Mouse (Mus musculus): ENCODE results near the gene Serinc4. TPM values are rescaled to one million over a fixed set of nuclear protein-coding genes. Genes with fewer than 3 reads are reported as not detected.
A peak's percentile ranks its signal among the peaks of the same experiment; 100 is the strongest.

The Serinc4 gene
- polyA plus RNA-seq, 1 experiment from 2014 or later, result 0.20 TPM

DNA sequence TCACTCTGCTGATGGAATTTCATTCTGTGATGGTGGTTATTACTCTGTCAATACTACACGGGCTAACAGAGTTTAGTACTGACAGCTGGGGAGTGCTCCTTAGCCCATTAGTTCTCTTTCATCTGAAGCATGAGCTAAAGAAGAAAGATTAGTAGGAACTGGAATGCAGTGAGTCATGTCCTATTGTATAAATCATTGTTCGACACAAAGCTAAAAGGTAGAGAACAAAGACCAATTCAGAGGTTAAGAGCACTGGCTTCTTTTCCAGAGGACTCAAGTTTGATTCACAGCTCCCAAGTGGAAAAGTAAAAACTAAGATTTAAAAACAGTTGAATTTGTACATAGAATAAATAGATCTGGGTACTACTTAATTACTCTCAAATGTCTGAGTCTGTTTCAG is 3.5 kb upstream of the Serinc4 start:
- H3K4me1 ChIP-seq (replicated peaks; ENCODE audit: insufficient read depth, low read length), result peaks cover 5% of the 10 kb centered on the region; the same call in 1 of the 2 replicates
- no peaks in the 10 kb centered on the region for H3K9me3 ChIP-seq (replicated peaks; ENCODE audit: low read length)
- 0 out of 2 replicates have a peak, but pooled peaks cover 5% of the 10 kb centered on the region for H3K36me3 ChIP-seq (ENCODE audit: insufficient read depth, low read length)
- 31% methylated on average over 2 of the region's 2 CpGs for WGBS
- no peak overlapping the region for H3K9ac ChIP-seq (ENCODE audit: low read depth, low read length)
- DNase-seq (ENCODE audit: low spot score), result no peak
- no peak for ATAC-seq (replicated peaks; ENCODE audit: low FRiP score, low read depth)
- H3K27ac ChIP-seq, result no peak overlapping the region
- no peak for TF ChIP-seq CTCF (IDR thresholded peaks at IDR 0.05; ENCODE audit: low read depth)
- H3K27me3 ChIP-seq (ENCODE audit: insufficient read depth, low read length), result no peaks in the 10 kb centered on the region
- no peak overlapping the region for H3K4me3 ChIP-seq (replicated peaks; ENCODE audit: low read depth, low read length)
- H3K4me2 ChIP-seq (ENCODE audit: low read length), result no peak overlapping the region

DNA sequence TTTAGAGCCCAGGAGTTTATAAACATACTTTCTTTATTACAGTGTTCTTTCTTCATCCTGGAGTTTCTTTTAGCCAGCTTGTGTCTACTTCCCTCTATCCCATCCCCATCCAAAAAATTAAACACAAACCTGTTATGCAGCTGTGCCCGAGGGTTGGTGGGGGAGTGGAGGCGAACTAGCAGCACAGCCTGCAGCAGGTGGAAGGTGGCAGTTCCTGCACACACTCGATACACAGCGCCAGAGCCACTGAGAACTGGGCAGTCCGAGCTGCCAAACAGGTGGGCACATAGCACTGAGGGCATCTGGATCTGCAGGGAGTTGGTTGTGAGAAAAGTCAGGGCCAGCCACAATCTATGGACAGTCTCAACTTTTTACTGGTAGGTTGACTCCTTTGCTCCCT is 1.0 kb downstream of the Serinc4 start:
- Histone ChIP-seq H3K4me2 (ENCODE audit: low read length) (no peak overlapping the region), H3K4me3 (replicated peaks; ENCODE audit: low read depth, low read length) (no peak overlapping the region), H3K9ac (ENCODE audit: low read depth, low read length) (no peak overlapping the region), H3K27me3 (ENCODE audit: insufficient read depth, low read length) (no peaks in the 10 kb centered on the region), H3K4me1 (replicated peaks; ENCODE audit: insufficient read depth, low read length) (peaks cover 5% of the 10 kb centered on the region; the same call in 1 of the 2 replicates), H3K36me3 (ENCODE audit: insufficient read depth, low read length) (peaks cover 12% of the 10 kb centered on the region; the same call in 1 of the 2 replicates), H3K9me3 (replicated peaks; ENCODE audit: low read length) (no peaks in the 10 kb centered on the region), H3K27ac (no peak overlapping the region)
- DNase-seq (ENCODE audit: low spot score) (no peak), ATAC-seq (replicated peaks; ENCODE audit: low FRiP score, low read depth) (no peak)
- no peak for TF ChIP-seq CTCF (IDR thresholded peaks at IDR 0.05; ENCODE audit: low read depth)
- WGBS, result 65% methylated on average over 5 of the region's 5 CpGs

DNA sequence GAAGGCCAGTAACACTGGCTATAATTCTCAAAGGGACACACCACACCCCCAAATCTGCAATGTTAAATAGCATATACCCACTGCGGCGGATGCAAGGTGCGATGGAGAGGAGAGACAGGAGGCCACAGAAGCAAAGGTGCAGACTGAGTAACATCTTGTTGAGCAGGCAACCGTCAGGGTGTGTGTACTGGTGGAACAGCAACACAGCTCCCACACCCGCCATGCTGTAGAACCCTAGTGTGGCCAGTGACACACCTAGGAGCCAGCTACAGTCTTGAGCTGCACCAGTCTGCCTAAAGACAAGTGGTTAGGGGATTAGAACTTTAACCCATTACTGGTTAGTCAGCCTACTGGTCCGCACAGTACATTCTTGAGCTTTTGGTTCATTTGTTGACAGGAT is 2.7 kb downstream of the Serinc4 start:
- no peak for DNase-seq (ENCODE audit: low spot score)
- Histone ChIP-seq H3K27ac (no peak overlapping the region), H3K4me2 (ENCODE audit: low read length) (no peak overlapping the region), H3K27me3 (ENCODE audit: insufficient read depth, low read length) (no peaks in the 10 kb centered on the region), H3K4me1 (replicated peaks; ENCODE audit: insufficient read depth, low read length) (peaks cover 8% of the 10 kb centered on the region; the same call in 1 of the 2 replicates), H3K9me3 (replicated peaks; ENCODE audit: low read length) (no peaks in the 10 kb centered on the region), H3K4me3 (replicated peaks; ENCODE audit: low read depth, low read length) (no peak overlapping the region), H3K36me3 (ENCODE audit: insufficient read depth, low read length) (peaks cover 12% of the 10 kb centered on the region; the same call in 1 of the 2 replicates), H3K9ac (ENCODE audit: low read depth, low read length) (no peak overlapping the region)
- TF ChIP-seq CTCF (IDR thresholded peaks at IDR 0.05; ENCODE audit: low read depth), result no peak
- ATAC-seq (replicated peaks; ENCODE audit: low FRiP score, low read depth), result no peak
- WGBS, result 89% methylated on average over 6 of the region's 6 CpGs

DNA sequence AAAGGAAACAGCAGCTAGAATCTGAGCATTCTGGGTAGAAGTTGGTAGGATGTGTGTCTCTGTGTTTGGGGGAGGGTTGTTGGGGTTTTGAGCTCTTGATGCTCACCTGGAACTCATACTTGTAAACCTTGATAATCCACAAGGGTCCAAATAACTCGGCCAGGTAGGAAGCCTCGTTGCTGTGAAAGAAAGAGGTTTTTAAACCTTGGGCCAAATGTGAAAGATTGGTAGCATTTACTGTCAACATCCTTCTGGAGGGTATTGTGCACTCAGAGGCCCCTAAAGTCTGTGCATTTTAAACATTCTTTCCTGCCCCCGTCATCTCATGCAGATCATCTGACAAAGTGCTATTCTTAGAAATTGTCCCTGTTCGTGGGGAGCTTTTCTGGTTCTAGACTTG is 3.6 kb downstream of the Serinc4 start, which contains the start of gene Hypk:
Gene Hypk (plus strand): TSS at position 301 of the 400 bp plus-strand sequence.
- no peak within 1 kb of the TSS for H3K4me2 ChIP-seq (ENCODE audit: low read length)
- H3K4me1 ChIP-seq (replicated peaks; ENCODE audit: insufficient read depth, low read length), result peaks cover 9% of the 10 kb centered on the region; the same call in 1 of the 2 replicates
- H3K36me3 ChIP-seq (ENCODE audit: insufficient read depth, low read length), result peaks cover 8% of the 10 kb centered on the region; the same call in 1 of the 2 replicates
- ATAC-seq (replicated peaks; ENCODE audit: low FRiP score, low read depth) (no peak), DNase-seq (ENCODE audit: low spot score) (no peak)
- no peak within 1 kb of the TSS for H3K4me3 ChIP-seq (replicated peaks; ENCODE audit: low read depth, low read length)
- 69% methylated on average over 4 of the region's 4 CpGs for WGBS
- H3K27ac ChIP-seq, result no peak within 1 kb of the TSS
- no peak within 1 kb of the TSS for H3K9ac ChIP-seq (ENCODE audit: low read depth, low read length)
- no peaks in the 10 kb centered on the region for H3K9me3 ChIP-seq (replicated peaks; ENCODE audit: low read length)
- no peaks in the 10 kb centered on the region for H3K27me3 ChIP-seq (ENCODE audit: insufficient read depth, low read length)
- no peak for TF ChIP-seq CTCF (IDR thresholded peaks at IDR 0.05; ENCODE audit: low read depth)

- WGBS, result 73% methylated on average over 4 of the region's 4 CpGs
- DNase-seq (ENCODE audit: low spot score), result no peak
These were observed 4.2 kb downstream of the Serinc4 start for GRCm38 (mm10) chr2:121452361-121452760.

GRCm38 (mm10) chr2:121450093-121450492 is 6.5 kb downstream of the Serinc4 start:
- peak; percentile 10; the same call in 1 of the 2 replicates for TF ChIP-seq CTCF (IDR thresholded peaks at IDR 0.05; ENCODE audit: low read depth)
- ATAC-seq (replicated peaks; ENCODE audit: low FRiP score, low read depth), result no peak
- peak overlapping the region; percentile 98 for H3K27ac ChIP-seq
- H3K36me3 ChIP-seq (ENCODE audit: insufficient read depth, low read length), result peaks cover 8% of the 10 kb centered on the region; the same call in 1 of the 2 replicates
- 0% methylated on average over 7 of the region's 7 CpGs for WGBS
- peak overlapping the region; percentile 99 for H3K9ac ChIP-seq (ENCODE audit: low read depth, low read length)
- H3K4me3 ChIP-seq (replicated peaks; ENCODE audit: low read depth, low read length), result peak overlapping the region; percentile 97
- peak overlapping the region; percentile 72 for H3K4me2 ChIP-seq (ENCODE audit: low read length)
- H3K4me1 ChIP-seq (replicated peaks; ENCODE audit: insufficient read depth, low read length), result peaks cover 9% of the 10 kb centered on the region; the same call in 1 of the 2 replicates
- no peaks in the 10 kb centered on the region for H3K27me3 ChIP-seq (ENCODE audit: insufficient read depth, low read length)
- H3K9me3 ChIP-seq (replicated peaks; ENCODE audit: low read length), result no peaks in the 10 kb centered on the region
- peak; percentile 73 for DNase-seq (ENCODE audit: low spot score)

More at GRCm38 (mm10) chr2:121452361-121452760, 4.2 kb downstream of the Serinc4 start:
- H3K36me3 ChIP-seq (ENCODE audit: insufficient read depth, low read length), result peaks cover 8% of the 10 kb centered on the region; the same call in 1 of the 2 replicates
- peaks cover 9% of the 10 kb centered on the region; the same call in 1 of the 2 replicates for H3K4me1 ChIP-seq (replicated peaks; ENCODE audit: insufficient read depth, low read length)
- no peak overlapping the region for H3K4me2 ChIP-seq (ENCODE audit: low read length)
- no peak overlapping the region for H3K27ac ChIP-seq
- ATAC-seq (replicated peaks; ENCODE audit: low FRiP score, low read depth), result no peak
- H3K9ac ChIP-seq (ENCODE audit: low read depth, low read length), result no peak overlapping the region
- no peak overlapping the region for H3K4me3 ChIP-seq (replicated peaks; ENCODE audit: low read depth, low read length)
- TF ChIP-seq CTCF (IDR thresholded peaks at IDR 0.05; ENCODE audit: low read depth), result no peak
- no peaks in the 10 kb centered on the region for H3K27me3 ChIP-seq (ENCODE audit: insufficient read depth, low read length)
- H3K9me3 ChIP-seq (replicated peaks; ENCODE audit: low read length), result no peaks in the 10 kb centered on the region

Measured in kidney, postnatal 0 days (tissue).